Mouse (Mus musculus) stomach, embryonic 14.5 days (tissue): Measurements from ENCODE around the gene Psmd3. TPM values are rescaled to one million over a fixed set of nuclear protein-coding genes. Genes with fewer than 3 reads are reported as not detected.

Source experiments
- ATAC-seq: fragments of 200-750 bp; cut with Nextera tagmentation; 2 replicates; pipeline ENCODE4 v1.8.0; 2017; ENCODE audit warnings: low read depth, moderate TSS enrichment; ENCODE audit not compliant: insufficient number of reproducible peaks, insufficient read depth, low FRiP score
- H3K27ac ChIP-seq: fragments of 300-500 bp; sonication (generic); 2 replicates; pipeline ENCODE4 v1.5.1; 2014; ENCODE audit warnings: mild to moderate bottlenecking, low read length, moderate library complexity, mixed read lengths
- H3K27me3 ChIP-seq: fragments of 300-500 bp; sonication (generic); 2 replicates; pipeline ENCODE4 v1.6.1; 2014; ENCODE audit warnings: low read length, control low read depth, mixed read lengths; ENCODE audit not compliant: control insufficient read depth, insufficient read depth
- H3K36me3 ChIP-seq: fragments of 300-500 bp; sonication (generic); 2 replicates; pipeline ENCODE4 v1.6.1; 2014; ENCODE audit warnings: mild to moderate bottlenecking, control low read depth, low read length, moderate library complexity, mixed read lengths; ENCODE audit not compliant: control insufficient read depth, insufficient read depth
- H3K4me1 ChIP-seq: fragments of 300-500 bp; sonication (generic); 2 replicates; pipeline ENCODE4 v1.6.1; 2014; ENCODE audit warnings: low read length, control low read depth, mixed read lengths; ENCODE audit not compliant: control insufficient read depth, insufficient read depth
- H3K4me2 ChIP-seq: fragments of 300-500 bp; sonication (generic); replicated peaks from 2 replicates; pipeline ENCODE4 v1.6.1; 2014; ENCODE audit warnings: low read depth, low read length, control low read depth
- H3K4me3 ChIP-seq: fragments of 300-500 bp; sonication (generic); 2 replicates; pipeline ENCODE4 v1.5.1; 2014; ENCODE audit warnings: low read depth, low read length, control low read depth
- H3K9ac ChIP-seq: fragments of 300-500 bp; sonication (generic); replicated peaks from 2 replicates; pipeline ENCODE4 v1.6.1; 2014; ENCODE audit warnings: low read depth, mild to moderate bottlenecking, control low read depth, low read length, moderate library complexity, mixed read lengths
- H3K9me3 ChIP-seq: fragments of 300-500 bp; sonication (generic); 2 replicates; pipeline ENCODE4 v1.6.1; 2016; ENCODE audit warnings: low read depth, low read length, control low read depth; ENCODE audit not compliant: control insufficient read depth
- WGBS: fragments of 180-500 bp; shearing (Covaris S2); extraction: QIAGEN DNeasy Blood & Tissue Kit; methylation state at CpG from one replicate; pipeline ENCODE4 v1.1.7; 2014; 5-methylcytosine and 5-hydroxymethylcytosine counted together
- polyA plus RNA-seq: library from polyadenylated mRNA; unstranded; fragments of >200 nt; fragmentation: Nextera tagmentation; extraction: Ambion mirVana; gene quantifications from 2 replicates; pipeline ENCODE4 v1.2.1, GENCODE M21; 2014

Gene Psmd3
- polyA plus RNA-seq, 1 experiment from 2014 or later: 126 TPM

DNA sequence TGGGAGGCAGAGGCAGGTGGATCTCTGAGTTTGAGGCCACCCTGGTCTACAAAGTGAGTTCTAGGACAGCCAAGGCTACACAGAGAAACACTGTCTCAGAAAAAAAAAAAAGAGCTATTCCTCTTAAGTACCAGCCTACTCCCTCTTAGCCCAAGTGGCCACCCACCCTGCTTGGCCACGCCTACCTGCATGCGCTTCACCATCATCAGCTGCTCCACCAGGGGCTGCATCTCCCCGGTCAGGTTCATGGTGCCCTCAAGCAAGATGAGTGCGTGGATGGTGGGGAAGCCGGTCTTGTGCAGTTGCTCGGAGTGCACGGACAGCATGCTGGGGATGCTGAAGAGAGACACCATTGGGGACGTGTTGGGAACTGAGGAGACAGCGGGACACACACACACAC lies 33.6 kb downstream of the Psmd3 start:
- ATAC-seq: no peak
- H3K9ac ChIP-seq: no peak overlapping the region
- 0 out of 2 replicates have a peak, but pooled peaks cover 4% of the 10 kb centered on the region for H3K4me1 ChIP-seq
- H3K27ac ChIP-seq: no peak overlapping the region
- no peak overlapping the region for H3K4me2 ChIP-seq
- 94% methylated on average over 9 of the region's 9 CpGs for WGBS
- peaks cover 34% of the 10 kb centered on the region for H3K36me3 ChIP-seq
- no peak overlapping the region for H3K4me3 ChIP-seq
- H3K27me3 ChIP-seq: no peaks in the 10 kb centered on the region
- no peaks in the 10 kb centered on the region for H3K9me3 ChIP-seq

GRCm38 (mm10) chr11:98717904-98718303 lies 35.5 kb downstream of the Psmd3 start:
- ATAC-seq: no peak
- Histone ChIP-seq H3K36me3 (peaks cover 24% of the 10 kb centered on the region), H3K4me1 (0 out of 2 replicates have a peak, but pooled peaks cover 7% of the 10 kb centered on the region), H3K9ac (no peak overlapping the region), H3K4me3 (no peak overlapping the region), H3K27me3 (no peaks in the 10 kb centered on the region), H3K9me3 (no peaks in the 10 kb centered on the region), H3K27ac (no peak overlapping the region), H3K4me2 (no peak overlapping the region)
- WGBS: 21% methylated on average over 13 of the region's 13 CpGs

GRCm38 (mm10) chr11:98720756-98721155 lies 38.4 kb downstream of the Psmd3 start:
- H3K4me1 ChIP-seq: 0 out of 2 replicates have a peak, but pooled peaks cover 7% of the 10 kb centered on the region
- 72% methylated on average over 2 of the region's 2 CpGs for whole genome bisulfite sequencing
- no peaks in the 10 kb centered on the region for H3K27me3 ChIP-seq
- H3K9ac ChIP-seq: no peak overlapping the region
- no peak for ATAC-seq
- H3K36me3 ChIP-seq: peaks cover 12% of the 10 kb centered on the region; the same call in 1 of the 2 replicates
- no peak overlapping the region for H3K4me3 ChIP-seq
- no peak overlapping the region for H3K27ac ChIP-seq
- H3K9me3 ChIP-seq: no peaks in the 10 kb centered on the region
- H3K4me2 ChIP-seq: no peak overlapping the region

DNA sequence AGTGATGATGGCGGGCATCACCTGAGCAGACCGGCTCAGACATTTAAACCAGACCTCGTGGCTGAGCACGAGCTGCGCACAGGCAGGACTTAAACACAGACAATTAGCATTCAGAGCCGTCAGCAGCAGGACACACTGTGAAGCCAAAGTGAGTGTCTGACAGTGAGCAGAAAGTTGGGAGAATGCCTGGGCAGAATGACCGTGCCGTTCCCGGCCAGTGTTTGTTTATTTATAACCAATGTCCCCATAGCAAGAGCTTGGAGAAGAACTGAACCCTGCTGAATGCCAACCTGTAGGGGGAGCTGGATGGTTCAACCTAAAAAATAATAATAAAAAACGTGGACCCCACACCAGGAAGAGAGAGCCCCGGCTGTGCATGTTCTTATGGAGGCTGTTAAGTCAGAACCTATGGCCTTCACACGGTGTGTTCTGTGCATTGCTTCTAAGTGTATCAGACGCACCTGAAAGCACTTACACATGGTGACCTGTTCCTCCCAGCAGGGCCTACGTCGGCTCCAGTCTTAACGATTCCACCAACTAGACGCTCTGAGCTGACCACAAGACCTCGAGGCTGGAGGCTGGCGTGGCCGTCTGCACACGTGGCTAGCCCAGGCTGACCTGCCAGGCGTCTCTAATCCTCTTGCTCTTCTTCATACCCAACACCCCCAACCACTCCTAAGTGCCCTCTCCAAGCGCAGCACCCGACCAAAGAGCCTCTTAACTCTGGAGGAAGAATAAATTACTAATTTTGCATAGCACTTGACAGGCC lies 39.3 kb downstream of the Psmd3 start:
- H3K27me3 ChIP-seq: no peaks in the 10 kb centered on the region
- no peak overlapping the region for H3K4me2 ChIP-seq

GRCm38 (mm10) chr11:98723098-98723497 lies 40.7 kb downstream of the Psmd3 start:
- 72% methylated on average over 7 of the region's 7 CpGs for WGBS
- 0 out of 2 replicates have a peak, but pooled peaks cover 6% of the 10 kb centered on the region for H3K4me1 ChIP-seq
- H3K36me3 ChIP-seq: no peaks in the 10 kb centered on the region; the same call in 1 of the 2 replicates
- H3K9me3 ChIP-seq: no peaks in the 10 kb centered on the region
- no peak overlapping the region for H3K9ac ChIP-seq
- no peak overlapping the region for H3K27ac ChIP-seq
- H3K4me2 ChIP-seq: no peak overlapping the region
- H3K27me3 ChIP-seq: no peaks in the 10 kb centered on the region
- ATAC-seq: no peak
- no peak overlapping the region for H3K4me3 ChIP-seq

More for the DNA sequence above, 39.3 kb downstream of the Psmd3 start:
- Histone ChIP-seq H3K4me1 (0 out of 2 replicates have a peak, but pooled peaks cover 7% of the 10 kb centered on the region), H3K36me3 (peaks cover 12% of the 10 kb centered on the region; the same call in 1 of the 2 replicates), H3K27ac (peak overlapping the region; percentile 15; the same call in 1 of the 2 replicates), H3K9me3 (no peaks in the 10 kb centered on the region), H3K4me3 (no peak overlapping the region), H3K9ac (no peak overlapping the region)
- WGBS: 50% methylated on average over 24 of the region's 24 CpGs
- peak; percentile 44; the same call in 1 of the 2 replicates for ATAC-seq

DNA sequence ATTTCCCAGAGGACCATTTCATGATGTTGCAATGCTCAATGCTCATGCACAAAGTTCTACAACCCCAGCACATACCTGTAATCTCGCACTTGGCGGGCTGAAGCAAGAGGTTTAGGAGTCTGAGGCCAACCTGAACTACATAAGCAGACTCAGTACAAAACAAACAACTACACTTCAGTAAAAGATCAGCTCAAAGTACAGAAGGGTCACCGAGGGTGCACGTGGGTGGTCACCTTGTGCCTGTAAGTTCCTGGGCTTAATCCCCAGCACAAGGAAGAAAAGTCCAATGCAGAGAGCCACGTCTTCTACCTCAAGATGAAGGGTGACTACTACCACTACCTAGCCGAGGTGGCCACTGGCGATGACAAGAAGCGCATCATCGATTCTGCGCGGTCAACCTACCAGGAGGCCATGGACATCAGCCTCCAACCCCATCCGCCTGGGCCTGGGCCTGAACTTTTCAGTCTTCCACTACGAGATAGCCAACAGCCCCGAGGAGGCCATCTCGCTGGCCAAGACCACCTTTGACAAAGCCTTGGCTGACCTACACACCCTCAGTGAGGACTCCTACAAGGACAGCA lies 43.7 kb downstream of the Psmd3 start:
- H3K27me3 ChIP-seq: no peaks in the 10 kb centered on the region
- H3K36me3 ChIP-seq: no peaks in the 10 kb centered on the region; the same call in 1 of the 2 replicates
- no peak overlapping the region for H3K4me3 ChIP-seq
- no peak overlapping the region for H3K4me2 ChIP-seq
- no peak for ATAC-seq
- 97% methylated on average over 15 of the region's 15 CpGs for WGBS
- peaks cover 9% of the 10 kb centered on the region; the same call in 1 of the 2 replicates for H3K4me1 ChIP-seq
- H3K9ac ChIP-seq: no peak overlapping the region
- H3K9me3 ChIP-seq: no peaks in the 10 kb centered on the region
- H3K27ac ChIP-seq: no peak overlapping the region

DNA sequence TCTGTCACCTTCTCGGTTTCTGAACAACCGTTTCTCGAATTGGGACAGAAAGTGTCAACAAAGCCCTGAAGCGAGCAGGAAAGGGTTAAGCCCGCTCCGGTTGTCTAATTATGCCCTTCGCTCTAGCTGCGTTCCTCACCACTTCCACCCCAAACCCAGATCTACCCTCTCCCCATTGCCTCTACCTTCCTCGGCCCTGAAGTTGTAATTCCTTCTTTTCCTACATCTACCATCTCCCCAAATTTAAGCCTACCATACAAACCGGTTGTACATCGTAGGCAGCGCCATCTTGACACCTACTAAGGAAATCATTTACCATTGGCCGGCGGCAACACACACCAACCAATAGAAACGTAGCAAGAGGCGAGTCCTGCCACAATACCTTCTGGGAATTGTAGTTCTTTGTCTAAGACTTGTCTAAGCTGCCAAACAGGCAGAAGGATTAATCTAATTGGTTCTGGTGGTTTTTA lies 46.8 kb downstream of the Psmd3 start, which contains the start of gene Med24:
TSS of gene Med24 (minus strand) at position 317 of the 470 bp plus-strand sequence.
- H3K9ac ChIP-seq: peak within 1 kb of the TSS; percentile 45
- H3K27ac ChIP-seq: peak within 1 kb of the TSS; percentile 34; the same call in 1 of the 2 replicates
- H3K4me2 ChIP-seq: peak within 1 kb of the TSS; percentile 84
- WGBS: under 1% methylated on average over 16 of the region's 16 CpGs
- ATAC-seq: peak; percentile 93
- H3K4me1 ChIP-seq: peaks cover 7% of the 10 kb centered on the region; the same call in 1 of the 2 replicates
- H3K36me3 ChIP-seq: no peaks in the 10 kb centered on the region; the same call in 1 of the 2 replicates
- no peaks in the 10 kb centered on the region for H3K27me3 ChIP-seq
- H3K9me3 ChIP-seq: peaks cover 2% of the 10 kb centered on the region; the same call in 1 of the 2 replicates
- peak within 1 kb of the TSS; percentile 62 for H3K4me3 ChIP-seq

DNA sequence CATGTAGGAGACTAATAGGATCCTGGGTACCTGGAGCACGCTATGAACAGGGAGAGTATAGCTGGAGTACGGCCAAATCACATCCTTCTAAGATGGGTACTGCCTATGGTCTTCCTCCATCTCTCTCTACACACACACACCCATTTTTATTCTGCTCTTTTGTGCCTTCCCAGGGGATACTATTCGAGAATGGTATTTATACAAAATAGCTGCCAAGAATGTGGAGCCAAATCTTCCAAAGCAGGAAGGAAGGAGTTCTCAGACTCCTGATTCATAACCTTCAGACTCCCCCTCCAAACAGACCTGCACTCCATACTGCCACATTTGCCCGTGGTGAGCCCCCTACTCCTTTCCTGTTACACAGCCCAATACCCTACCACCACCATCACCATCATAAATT lies 48.4 kb downstream of the Psmd3 start:
- Histone ChIP-seq H3K27ac (no peak overlapping the region), H3K4me1 (peaks cover 7% of the 10 kb centered on the region; the same call in 1 of the 2 replicates), H3K36me3 (no peaks in the 10 kb centered on the region), H3K27me3 (no peaks in the 10 kb centered on the region), H3K4me2 (no peak overlapping the region), H3K9me3 (peaks cover 5% of the 10 kb centered on the region; the same call in 1 of the 2 replicates), H3K4me3 (no peak overlapping the region), H3K9ac (no peak overlapping the region)
- WGBS: 61% methylated on average over 4 of the region's 4 CpGs
- ATAC-seq: no peak
